Comparison of ENCODE assay signal across 14 mouse cellular contexts in the genomic region with DNA sequence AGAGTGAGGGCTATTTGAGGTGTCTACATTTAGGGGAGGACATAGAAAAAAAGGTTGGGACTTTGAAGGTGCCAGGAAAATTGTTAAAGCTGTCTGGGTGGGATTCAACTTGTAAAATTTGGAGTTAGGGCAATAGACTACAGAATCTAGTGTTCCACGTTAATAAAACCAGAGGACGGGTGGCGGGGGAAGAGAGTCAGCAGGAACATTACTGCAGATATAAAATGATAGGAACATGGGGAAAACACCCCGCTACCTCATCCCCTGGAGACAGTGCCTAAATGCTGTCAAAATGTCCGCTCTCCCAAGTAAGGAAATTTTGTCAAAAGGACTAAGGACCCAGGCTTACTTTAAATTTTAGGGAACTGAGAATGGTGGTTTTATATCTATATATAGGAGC. TPM values are rescaled to one million over a fixed set of nuclear protein-coding genes. Genes with fewer than 3 reads are reported as not detected.
DNase-seq lines count a peak whose midpoint lies in the region; ATAC-seq and TF ChIP-seq lines count a peak whose summit lies in the region.
"Had no signal": no experiment of that assay in that cellular context is flagged by ENCODE, and none has a peak within 500 bp of the region (broad histone marks: within the 10 kb centered on the region; RNA-seq: fewer than 3 reads in every experiment).

No protein-coding gene starts in this region.

- H3K36me3 ChIP-seq in kidney, embryonic 14.5 days (ENCODE audit: control insufficient read depth, insufficient read depth, low read length), result peaks cover 3% of the 10 kb centered on the region; the same call in 1 of the 2 replicates
- H3K36me3 ChIP-seq in embryonic facial prominence, embryonic 10.5 days (replicated peaks), result peaks cover 23% of the 10 kb centered on the region
- peaks cover 22% of the 10 kb centered on the region for H3K36me3 ChIP-seq in limb, embryonic 13.5 days
- H3K36me3 ChIP-seq: hindbrain, embryonic 12.5 days; midbrain, embryonic 10.5 days had no signal

- no peak for TF ChIP-seq POLR2A in brain, embryonic 14.5 days (IDR thresholded peaks at IDR 0.05; ENCODE audit: borderline replicate concordance, extremely low read depth, insufficient read depth, insufficient read length, poor library complexity, severe bottlenecking)

- no peaks in the 10 kb centered on the region; the same call in 1 of the 2 replicates for H3K9me3 ChIP-seq in kidney, embryonic 14.5 days (ENCODE audit: control insufficient read depth, low read length)
- peaks cover 3% of the 10 kb centered on the region for H3K9me3 ChIP-seq in embryonic facial prominence, embryonic 10.5 days
- no peaks in the 10 kb centered on the region for H3K9me3 ChIP-seq in limb, embryonic 13.5 days
- H3K9me3 ChIP-seq: midbrain, embryonic 10.5 days had no signal

- peak overlapping the region; percentile 35 for H3K4me3 ChIP-seq in kidney, embryonic 14.5 days (ENCODE audit: low read length)
- peak overlapping the region; percentile 64 for H3K4me3 ChIP-seq in embryonic facial prominence, embryonic 10.5 days
- peak overlapping the region; percentile 68 for H3K4me3 ChIP-seq in limb, embryonic 13.5 days

- no peak for TF ChIP-seq CTCF in brain, embryonic 14.5 days (IDR thresholded peaks at IDR 0.05; ENCODE audit: borderline replicate concordance, extremely low read depth, insufficient read depth, insufficient read length)

- ATAC-seq in kidney, embryonic 14.5 days (ENCODE audit: low FRiP score, low TSS enrichment), result no peak
- ATAC-seq in limb, embryonic 13.5 days (ENCODE audit: low FRiP score, low read depth), result no peak
- no peak for ATAC-seq in megakaryocyte, adult 5-6 weeks (ENCODE audit: poor library complexity, severe bottlenecking)

- peaks cover 72% of the 10 kb centered on the region for H3K27me3 ChIP-seq in kidney, embryonic 14.5 days (ENCODE audit: control insufficient read depth, insufficient read depth, low read length)
- H3K27me3 ChIP-seq in embryonic facial prominence, embryonic 10.5 days (replicated peaks; ENCODE audit: low read depth, poor library complexity, severe bottlenecking), result peaks cover 97% of the 10 kb centered on the region
- H3K27me3 ChIP-seq in limb, embryonic 13.5 days, result peaks cover 73% of the 10 kb centered on the region

- H3K9ac ChIP-seq in kidney, embryonic 14.5 days (ENCODE audit: low read depth, low read length), result peak overlapping the region; percentile 61; the same call in 1 of the 2 replicates
- peak overlapping the region; percentile 85 for H3K9ac ChIP-seq in limb, embryonic 13.5 days

- H3K27ac ChIP-seq in kidney, embryonic 14.5 days (ENCODE audit: low read depth, low read length), result no peak overlapping the region; the same call in 1 of the 2 replicates
- H3K27ac ChIP-seq in embryonic facial prominence, embryonic 10.5 days (replicated peaks), result peak overlapping the region; percentile 61
- peak overlapping the region; percentile 88 for H3K27ac ChIP-seq in limb, embryonic 13.5 days
- H3K27ac ChIP-seq: hindbrain, embryonic 12.5 days; midbrain, embryonic 10.5 days had no signal

- H3K4me2 ChIP-seq in kidney, embryonic 14.5 days (replicated peaks; ENCODE audit: low read depth, low read length), result peak overlapping the region; percentile 67
- H3K4me2 ChIP-seq in limb, embryonic 13.5 days (replicated peaks), result peak overlapping the region; percentile 73

- H3K4me1 ChIP-seq in kidney, embryonic 14.5 days (ENCODE audit: control insufficient read depth, insufficient read depth, low read length), result peaks cover 16% of the 10 kb centered on the region
- H3K4me1 ChIP-seq in embryonic facial prominence, embryonic 10.5 days, result peaks cover 47% of the 10 kb centered on the region
- peaks cover 28% of the 10 kb centered on the region for H3K4me1 ChIP-seq in limb, embryonic 13.5 days

- no peak for DNase-seq in kidney, postnatal 10 days
- peak; percentile 12 for DNase-seq in brain, embryonic 14.5 days (ENCODE audit: low read depth)
- DNase-seq in embryonic facial prominence, embryonic 10.5 days (ENCODE audit: low spot score), result no peak
- DNase-seq in thymus, postnatal 25 days, result no peak
- DNase-seq in adrenal gland, postnatal 4 days (ENCODE audit: low spot score in 2 of 2), result no peak
- DNase-seq: cerebellum, adult 9-10 months; kidney, postnatal 14 days; left cerebral cortex, postnatal 4 days; right cerebral cortex, postnatal 4 days had no signal

- WGBS in kidney, embryonic 14.5 days, result 28% methylated on average over 5 of the region's 5 CpGs
- WGBS in embryonic facial prominence, embryonic 10.5 days, result 7% methylated on average over 5 of the region's 5 CpGs
- 9% methylated on average over 5 of the region's 5 CpGs for WGBS in limb, embryonic 13.5 days

RNA-seq across cellular contexts. Expression of a gene that starts 3.5 kb away (rescaled TPM):
- polyA plus RNA-seq in kidney, embryonic 14.5 days (2014; fragmentation: Nextera tagmentation; extraction: Ambion mirVana), result 627 and 715 TPM in 2 replicates
- 234 and 457 TPM in 2 replicates for polyA plus RNA-seq in brain, embryonic 14.5 days (2012; rRNA removed)
- polyA plus RNA-seq in embryonic facial prominence, embryonic 10.5 days (2016; fragmentation: Nextera tagmentation; extraction: Ambion mirVana), result 360 and 378 TPM in 2 replicates
- polyA plus RNA-seq in limb, embryonic 13.5 days (2015; fragmentation: Nextera tagmentation; extraction: Ambion mirVana), result 1,260 and 1,271 TPM in 2 replicates
- 0.05 TPM in 1 of 2 replicates, not detected in the other for total RNA-seq in megakaryocyte, adult 5-6 weeks (2015)
- total RNA-seq in megakaryocyte, adult 5-6 weeks (2017), result not detected in 2 replicates
- 1,000 to 10,000 TPM in 1 of 2 experiments, 100 to 1,000 TPM in 1; 616 to 1,339 TPM for total RNA-seq in adrenal gland, postnatal 4 days (2021)

RNA-seq across cellular contexts. Expression of a gene that starts 6.6 kb away (rescaled TPM):
- not detected in 2 replicates for polyA plus RNA-seq in kidney, embryonic 14.5 days (2014; fragmentation: Nextera tagmentation; extraction: Ambion mirVana)
- 0.06 and 0.34 TPM in 2 replicates for polyA plus RNA-seq in brain, embryonic 14.5 days (2012; rRNA removed)
- polyA plus RNA-seq in embryonic facial prominence, embryonic 10.5 days (2016; fragmentation: Nextera tagmentation; extraction: Ambion mirVana), result not detected in 2 replicates
- polyA plus RNA-seq in limb, embryonic 13.5 days (2015; fragmentation: Nextera tagmentation; extraction: Ambion mirVana), result 0.23 TPM in 1 of 2 replicates, not detected in the other
- total RNA-seq in megakaryocyte, adult 5-6 weeks (2015), result not detected in 2 replicates
- total RNA-seq in megakaryocyte, adult 5-6 weeks (2017), result not detected in 2 replicates
- under 1 TPM in 1 of 2 experiments, not detected in 1; 0.11 TPM for total RNA-seq in adrenal gland, postnatal 4 days (2021)
- polyA plus RNA-seq: hindbrain, embryonic 12.5 days; midbrain, embryonic 10.5 days had no signal
